Mouse (Mus musculus): ENCODE results near the gene Tmem210.

DNA sequence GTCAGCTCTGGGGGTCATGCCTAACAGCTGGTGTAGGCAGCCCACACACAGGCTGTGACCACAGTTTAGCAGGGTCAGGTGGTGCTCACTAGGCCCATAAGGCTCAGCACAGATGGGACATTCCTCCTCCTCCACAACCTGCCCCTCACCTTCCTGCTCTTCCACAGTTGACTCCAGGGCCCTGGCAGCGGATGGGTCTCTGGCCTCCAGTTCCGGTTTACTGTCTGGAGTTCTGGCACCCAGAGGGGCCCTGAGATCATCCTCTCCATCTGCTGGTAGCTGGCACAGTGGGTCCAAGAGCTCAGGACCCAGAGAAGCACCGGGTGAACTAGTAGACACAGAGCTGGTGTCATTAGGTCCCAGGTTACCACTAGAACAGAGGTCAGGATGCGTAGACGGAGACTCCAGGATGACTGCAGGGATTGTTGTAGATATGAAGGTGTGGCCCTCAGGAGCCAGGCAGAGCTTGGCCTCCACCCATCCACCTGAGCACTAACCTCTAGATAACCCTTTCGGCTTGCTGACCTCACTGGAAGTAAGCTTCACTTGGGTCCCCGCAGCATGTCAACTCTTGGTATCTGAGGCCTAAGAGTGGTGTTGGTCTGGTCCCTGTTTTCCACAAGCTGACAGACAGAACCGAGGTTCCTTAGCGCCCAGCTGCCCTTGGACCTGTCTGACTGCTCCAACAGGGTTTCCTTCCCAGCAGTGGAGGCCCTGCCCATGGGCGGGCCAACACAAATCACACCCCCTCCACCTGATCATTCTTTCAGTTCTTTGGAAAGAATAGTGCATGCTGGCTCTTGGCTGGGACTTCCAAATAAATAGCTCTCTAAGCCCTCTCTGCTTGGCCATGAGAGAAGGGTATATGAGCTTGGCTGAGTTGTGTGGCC, 41.5 kb upstream of the Tmem210 start, which contains the start of gene AL732309.1:
- TF ChIP-seq POLR2A (IDR thresholded peaks at IDR 0.05; ENCODE audit: borderline replicate concordance, extremely low read depth, insufficient read depth, insufficient read length, poor library complexity, severe bottlenecking) (no peak), CTCF (IDR thresholded peaks at IDR 0.05; ENCODE audit: borderline replicate concordance, extremely low read depth, insufficient read depth, insufficient read length) (no peak)
